Mouse (Mus musculus) left cerebral cortex, adult 9 months (tissue): ENCODE measurements at regions not wholly inside any gene's neighbourhood (a gene's known extent, or its start where the extent isn't known, plus 50 kb on each side); places are given as distances from the start of the nearest gene placed in this dataset.

ENCODE experiments used
- DNase-seq, 2 experiments: peaks; one replicate each; pipeline ENCODE4 v3.0.0; 2022; ENCODE audit warnings: low spot score in 2 of 2

DNA sequence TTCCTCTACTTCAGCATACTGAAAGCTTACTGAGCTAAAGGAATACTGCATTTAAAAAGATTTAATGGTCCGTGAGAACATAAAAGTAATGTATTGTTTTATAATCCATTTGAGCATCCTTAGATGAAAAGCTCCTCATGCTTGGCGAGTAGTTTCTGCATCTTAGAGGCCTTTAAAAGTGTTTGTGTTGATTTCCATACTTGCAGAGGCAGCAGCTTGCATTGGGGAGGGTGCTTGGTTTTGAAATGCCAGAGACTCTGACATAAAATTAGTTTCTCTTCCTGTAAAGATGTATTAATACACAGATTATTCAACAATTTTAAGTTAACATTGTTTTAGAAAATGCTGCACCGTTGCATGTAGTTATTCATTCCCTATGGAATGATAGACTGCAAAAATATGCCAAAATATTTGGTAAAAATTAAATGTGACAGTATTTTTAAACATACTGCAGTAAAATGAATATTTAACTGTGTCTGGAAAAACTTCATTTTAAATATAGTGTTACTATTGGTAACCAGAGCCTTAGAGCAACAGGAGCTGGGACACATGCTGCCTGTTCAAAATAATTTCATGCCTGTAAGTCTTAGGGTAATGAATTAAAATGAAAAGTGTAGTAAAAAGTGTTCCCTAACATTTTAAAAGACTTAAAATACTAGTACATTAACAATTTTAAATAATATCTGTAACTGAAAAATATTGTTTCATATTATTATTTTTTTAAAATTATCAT, 234.7 kb upstream of the Gm10800 start:
- DNase-seq, result peak in 1 of 2 experiments; percentile 2
